Mouse (Mus musculus) large intestine, adult 2 months (tissue): ENCODE measurements around the gene Gm10392. TPM values are rescaled to one million over a fixed set of nuclear protein-coding genes. Genes with fewer than 3 reads are reported as not detected.

ENCODE experiments used
- DNase-seq: peaks from one replicate; pipeline ENCODE4 v3.0.0-alpha.2; 2012; ENCODE audit warnings: low read depth, low spot score
- WGBS: fragments of 180-500 bp; shearing (Covaris S2); methylation state at CpG from one replicate; pipeline ENCODE4 v1.1.7; 2018; 5-methylcytosine and 5-hydroxymethylcytosine counted together
- polyA plus RNA-seq: library from polyadenylated mRNA; depleted of rRNA; stranded (reverse); fragments of >200 nt; gene quantifications from 2 replicates; pipeline ENCODE4 v1.2.3, GENCODE M21; 2012

Gene Gm10392
- polyA plus RNA-seq, 1 experiment = not detected

GRCm38 (mm10) chr11:77511336-77511735, 7.7 kb downstream of the Gm10392 start:
- DNase-seq = no peak
- WGBS = 68% methylated on average over 5 of the region's 5 CpGs

DNA sequence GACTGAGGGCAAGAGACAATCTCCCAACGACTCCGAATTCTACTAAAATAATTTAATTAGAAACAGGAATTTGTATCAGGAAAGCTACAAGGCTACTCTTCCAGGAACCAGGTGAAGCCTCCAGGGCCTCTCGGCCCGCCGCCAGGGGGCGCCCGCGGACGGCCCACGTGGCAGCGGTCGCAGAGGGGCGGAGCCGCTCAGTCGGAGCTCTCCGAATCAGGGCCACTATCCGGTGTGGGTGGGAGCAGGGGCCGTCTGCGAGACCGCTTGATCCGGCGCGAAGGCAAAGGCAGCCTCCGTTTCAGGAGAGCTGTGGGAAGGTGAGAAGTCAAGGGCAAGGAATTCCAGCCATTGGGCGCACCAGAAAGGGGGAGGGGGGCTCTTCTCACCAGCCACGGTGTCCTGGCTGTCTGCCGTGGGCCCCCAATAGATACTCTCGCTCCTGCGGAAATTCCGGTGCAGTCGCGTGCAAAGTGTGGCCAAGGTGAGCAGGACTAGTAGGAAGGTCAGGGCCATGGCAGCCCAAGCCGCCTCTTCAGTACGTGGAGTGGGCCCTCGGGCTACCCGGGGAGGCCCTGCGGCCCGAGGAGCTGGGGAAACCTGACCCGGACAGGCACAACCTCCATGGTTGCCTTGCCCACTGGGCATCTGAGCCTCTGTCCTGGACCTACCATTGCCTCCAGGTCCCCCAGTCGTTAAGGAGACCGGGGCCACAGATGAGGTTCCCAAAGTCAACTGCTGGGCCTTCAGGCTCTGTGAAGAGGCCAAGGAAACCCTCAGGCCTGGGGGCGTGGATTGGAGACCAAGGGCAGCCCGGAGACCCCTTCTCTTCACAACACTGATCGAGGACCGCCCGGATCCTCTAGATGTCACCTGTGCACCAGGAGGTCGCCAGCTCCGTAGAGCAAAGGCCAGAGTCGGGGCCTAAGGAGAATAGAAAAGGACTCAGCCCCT, 10.7 kb downstream of the Gm10392 start:
- WGBS = 28% methylated on average over 49 of the region's 49 CpGs
- DNase-seq = no peak

GRCm38 (mm10) chr11:77507426-77507825, 11.6 kb downstream of the Gm10392 start:
- WGBS = 75% methylated on average over 4 of the region's 4 CpGs
- no peak for DNase-seq

DNA sequence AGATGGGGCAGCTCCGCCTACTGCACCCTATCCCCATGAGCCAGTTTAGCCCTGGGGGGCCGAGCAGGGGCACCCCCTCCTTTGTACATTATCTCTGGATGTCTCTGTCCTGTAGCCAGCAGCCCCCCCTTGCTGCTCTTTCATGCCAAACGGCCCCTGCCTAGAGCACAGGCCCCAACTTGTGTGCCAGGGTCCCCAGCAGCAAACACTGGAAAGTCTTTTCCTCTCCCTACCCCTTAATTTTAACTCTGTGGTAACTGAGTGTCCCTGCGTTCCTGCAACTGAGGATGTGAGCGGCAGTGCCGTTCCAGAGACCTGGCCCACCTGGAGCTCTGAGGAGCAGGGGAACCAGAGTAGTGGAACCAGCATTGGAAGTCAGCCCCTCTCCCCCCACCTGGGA, 12.1 kb downstream of the Gm10392 start:
- DNase-seq = no peak
- 89% methylated on average over 6 of the region's 6 CpGs for WGBS

GRCm38 (mm10) chr11:77506273-77506672, 12.7 kb downstream of the Gm10392 start:
- WGBS = 45% methylated on average over 14 of the region's 14 CpGs
- DNase-seq = no peak

GRCm38 (mm10) chr11:77505291-77505980, 13.6 kb downstream of the Gm10392 start:
- DNase-seq = no peak
- WGBS = 76% methylated on average over 22 of the region's 22 CpGs

DNA sequence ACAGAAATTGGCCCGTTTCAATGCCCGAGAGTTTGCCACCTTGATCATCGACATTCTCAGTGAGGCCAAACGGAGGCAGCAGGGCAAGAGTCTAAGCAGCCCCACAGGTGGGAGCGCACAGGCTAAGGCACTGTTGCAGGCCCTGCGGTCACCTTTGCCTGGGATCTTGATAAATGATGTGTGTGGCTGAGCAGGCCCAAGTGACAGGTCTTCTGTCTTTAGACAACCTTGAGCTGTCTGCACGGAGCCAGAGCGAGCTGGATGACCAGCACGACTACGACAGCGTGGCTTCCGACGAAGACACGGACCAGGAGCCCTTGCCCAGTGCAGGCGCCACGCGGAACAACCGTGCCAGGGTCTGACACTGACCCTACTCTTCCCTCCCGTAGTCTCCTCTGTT, 14.6 kb downstream of the Gm10392 start:
- WGBS = 94% methylated on average over 19 of the region's 19 CpGs
- no peak for DNase-seq

DNA sequence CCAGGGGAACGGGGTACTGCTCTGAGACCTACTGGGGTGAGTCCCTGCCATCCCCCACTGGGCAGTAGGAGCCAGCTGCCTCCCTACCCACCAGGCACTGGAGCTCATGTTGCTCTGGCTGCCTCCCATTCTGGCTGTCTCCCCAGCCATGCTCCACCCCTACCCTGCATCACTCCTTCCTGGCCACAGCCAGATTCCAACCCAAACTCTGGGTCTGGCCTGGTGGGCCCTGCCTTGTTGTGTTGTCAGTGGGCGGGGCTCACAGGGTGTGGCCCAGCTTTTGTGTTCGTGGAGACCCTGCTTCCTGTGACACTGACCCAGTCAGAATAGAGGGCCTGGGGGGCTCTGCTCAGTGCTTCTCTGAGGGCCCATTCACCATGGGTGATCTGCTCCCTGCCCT, 15.5 kb downstream of the Gm10392 start:
- WGBS = 72% methylated on average over 3 of the region's 3 CpGs
- DNase-seq = no peak

- 84% methylated on average over 6 of the region's 6 CpGs for WGBS
- DNase-seq = no peak
Measured at GRCm38 (mm10) chr11:77502481-77502880, 16.5 kb downstream of the Gm10392 start.

GRCm38 (mm10) chr11:77501971-77502370, 17.0 kb downstream of the Gm10392 start:
- no peak for DNase-seq
- WGBS = 92% methylated on average over 4 of the region's 4 CpGs

- DNase-seq = no peak
- WGBS = 15% methylated on average over 5 of the region's 5 CpGs
Measured at GRCm38 (mm10) chr11:77501392-77501791, 17.6 kb downstream of the Gm10392 start.

- WGBS = 66% methylated on average over 17 of the region's 17 CpGs
Measured at GRCm38 (mm10) chr11:77500361-77501325, 18.4 kb downstream of the Gm10392 start.

GRCm38 (mm10) chr11:77499354-77499753, 19.6 kb downstream of the Gm10392 start:
- WGBS = 89% methylated on average over 7 of the region's 7 CpGs
- no peak for DNase-seq

More at GRCm38 (mm10) chr11:77500361-77501325, 18.4 kb downstream of the Gm10392 start:
- DNase-seq = no peak

GRCm38 (mm10) chr11:77498261-77499139, 20.5 kb downstream of the Gm10392 start:
- no peak for DNase-seq
- WGBS = 79% methylated on average over 12 of the region's 12 CpGs

- no peak for DNase-seq
- WGBS = 75% methylated on average over 4 of the region's 4 CpGs
Measured at GRCm38 (mm10) chr11:77497851-77498250, 21.1 kb downstream of the Gm10392 start.

DNA sequence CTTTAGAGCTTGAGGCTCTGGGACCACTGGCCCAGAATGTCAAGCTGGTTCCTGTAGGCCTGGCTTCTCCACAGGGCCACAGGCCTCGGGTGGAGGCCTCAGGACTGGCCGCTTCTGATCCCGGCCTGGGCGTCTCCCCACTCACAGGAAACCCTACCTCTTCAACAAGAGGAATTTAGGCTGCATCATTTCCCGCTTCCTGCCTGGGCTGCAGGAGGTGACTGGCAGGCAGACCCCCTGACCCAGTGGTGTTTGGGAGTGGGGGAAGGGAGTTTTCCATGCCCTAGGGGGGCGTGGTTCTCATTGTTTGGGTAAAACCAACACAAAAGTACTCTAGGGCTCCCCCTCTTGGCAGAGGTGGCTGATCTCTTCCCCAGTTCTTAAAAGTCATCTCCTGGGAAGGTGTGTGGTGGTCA, 21.6 kb downstream of the Gm10392 start:
- DNase-seq = no peak
- WGBS = 68% methylated on average over 6 of the region's 6 CpGs

GRCm38 (mm10) chr11:77495507-77495906, 23.5 kb downstream of the Gm10392 start:
- no peak for DNase-seq

DNA sequence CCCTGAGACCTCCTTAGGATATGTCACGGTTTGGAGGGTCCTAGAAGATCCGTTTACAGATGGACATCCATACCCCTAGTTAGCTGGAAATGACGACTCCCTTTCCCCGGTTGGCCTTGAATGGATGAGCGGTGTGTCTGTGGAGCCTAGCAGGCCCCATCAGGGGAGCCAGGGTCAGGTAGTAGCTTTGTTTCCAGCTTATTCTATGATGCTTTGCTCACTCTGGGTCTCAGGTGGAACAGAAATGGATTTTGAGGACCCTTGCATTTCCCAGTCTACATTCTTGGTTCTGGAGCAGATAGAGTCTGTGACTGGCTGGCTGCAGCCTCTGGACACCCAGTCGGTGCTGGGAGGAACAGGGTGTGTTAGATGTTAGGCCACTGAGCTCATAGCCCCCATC, 24.2 kb downstream of the Gm10392 start:
- DNase-seq = no peak
- WGBS = 64% methylated on average over 6 of the region's 6 CpGs

GRCm38 (mm10) chr11:77494344-77494676, 24.7 kb downstream of the Gm10392 start:
- no peak for DNase-seq

More at GRCm38 (mm10) chr11:77494344-77494676, 24.7 kb downstream of the Gm10392 start:
- WGBS = 16% methylated on average over 4 of the region's 4 CpGs
